Mouse (Mus musculus) left cerebral cortex, adult 18-20 months (tissue): Measurements from ENCODE around the gene Gng11. TPM values are rescaled to one million over a fixed set of nuclear protein-coding genes. Genes with fewer than 3 reads are reported as not detected.

Experiments used
- total RNA-seq, 2 experiments: library from RNA; stranded (reverse); gene quantifications; 2 replicates each; pipeline ENCODE4 v1.2.3; 2021

The Gng11 gene
- total RNA-seq, 2 experiments from 2014 or later = 10.9 to 11.4 TPM

Other genes starting within 250 kb of the Gng11 start
- gene Calcr, start 239.2 kb upstream of the Gng11 start, total RNA-seq = under 1 TPM; 0.12 to 0.28 TPM
- gene Tfpi2, start 15.0 kb upstream of the Gng11 start, total RNA-seq = not detected
- gene Gngt1, start 10.1 kb upstream of the Gng11 start, total RNA-seq = not detected
- 10 to 100 TPM; 22.0 to 23.9 TPM for gene Bet1, start 83.1 kb downstream of the Gng11 start, total RNA-seq